Mouse (Mus musculus) heart, postnatal 10 days (tissue): ENCODE results near the gene Rere. TPM values are rescaled to one million over a fixed set of nuclear protein-coding genes. Genes with fewer than 3 reads are reported as not detected.
"Not testable (repeated sequence)": the region's sequence is repeated elsewhere in the genome, so short reads cannot be mapped to it uniquely, and the experiment has no call there.

Experiments
- DNase-seq, 2 experiments: peaks; one replicate each; pipeline ENCODE4 v3.0.0; 2021
- intact Hi-C: fragments of 180-260 bp; cut with DNase I; formaldehyde crosslinking; loops from one replicate; pipeline ENCODE4 v1.15.1; 2025
- total RNA-seq, 2 experiments: library from RNA; stranded (reverse); gene quantifications; 2 replicates each; pipeline ENCODE4 v1.2.3; 2021

Rere gene
- total RNA-seq, 2 experiments from 2014 or later, result 62.1 to 68.0 TPM

DNA sequence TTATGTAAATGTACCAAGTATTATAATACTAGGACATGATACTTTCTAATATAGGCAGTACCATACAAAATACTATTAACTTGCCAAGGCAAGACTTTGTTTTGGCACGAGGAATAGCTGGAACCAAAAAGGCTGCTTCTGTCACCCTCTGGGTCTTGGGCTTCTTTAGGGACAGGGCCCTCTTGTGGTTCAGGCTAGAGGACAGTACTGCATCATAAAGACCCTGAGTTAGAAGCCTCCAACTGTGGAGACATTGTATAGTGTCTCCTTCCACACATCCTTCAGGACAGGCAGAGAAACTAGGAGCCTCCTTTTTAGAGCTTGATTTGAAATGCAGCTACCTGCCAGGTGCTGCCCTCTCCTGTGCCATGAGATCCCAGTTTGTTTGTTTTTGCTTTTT, 174.3 kb downstream of the Rere start:
- intact Hi-C loops, result no loop called here
- no peak for DNase-seq

DNA sequence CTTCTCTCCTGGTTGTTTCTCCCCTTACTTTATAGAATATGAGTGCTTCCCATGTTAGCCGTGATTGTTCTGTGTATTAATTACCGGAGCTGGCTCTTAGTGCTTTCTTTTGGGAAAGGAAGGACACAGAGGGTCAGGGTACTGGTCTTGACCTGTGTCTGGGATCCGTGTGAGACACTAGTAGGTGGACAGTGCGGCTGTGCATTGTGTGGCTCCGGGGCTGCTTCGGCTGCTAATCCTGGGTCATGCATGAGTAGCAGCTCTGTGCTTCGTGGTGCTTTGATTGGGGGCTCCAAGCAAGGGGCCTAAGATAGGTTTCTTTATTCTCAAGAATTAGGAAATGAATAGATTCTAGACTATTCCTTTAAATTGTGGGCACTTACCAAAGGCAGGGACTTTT, 175.0 kb downstream of the Rere start:
- intact Hi-C loops, result no loop called here
- DNase-seq, result no peak

DNA sequence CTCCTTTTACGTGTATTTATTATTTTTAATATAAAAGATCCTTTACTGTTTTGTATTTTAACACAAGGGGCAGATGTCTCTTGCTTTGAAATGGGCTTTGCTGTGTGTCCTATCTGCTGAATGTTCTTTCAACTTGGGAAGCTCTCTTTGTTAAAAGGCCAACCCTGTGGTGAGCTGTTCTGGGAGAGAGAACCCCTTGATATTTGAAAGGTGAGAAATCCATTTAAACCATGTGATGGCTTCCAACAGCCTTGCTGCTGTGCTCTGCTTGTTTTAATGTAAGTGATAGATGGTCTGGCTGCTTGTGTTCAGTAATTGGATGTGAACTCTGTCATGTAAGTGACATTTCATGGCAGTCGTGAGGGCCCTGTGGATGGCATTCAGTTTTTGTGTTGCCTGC, 175.4 kb downstream of the Rere start:
- intact Hi-C loops, result no loop called here
- no peak for DNase-seq

DNA sequence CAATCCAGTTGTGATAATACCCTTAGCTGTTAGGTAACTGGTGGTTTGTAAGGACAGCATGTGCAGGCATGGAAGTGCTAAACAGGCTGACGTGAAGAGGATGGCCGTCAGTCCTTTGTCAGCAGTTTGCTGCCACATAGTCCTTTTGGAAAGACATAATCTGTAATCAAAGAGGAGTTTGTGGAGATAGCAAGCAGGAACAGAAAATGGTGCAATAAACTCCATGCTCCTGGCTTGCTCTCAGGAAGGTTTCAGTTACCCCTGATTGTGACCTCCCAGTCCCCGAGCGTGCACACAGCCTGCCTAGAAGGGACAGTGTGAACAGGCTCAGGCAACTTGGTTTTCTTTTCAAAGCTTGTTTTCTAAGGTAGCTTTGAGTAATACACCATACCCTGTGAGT, 175.9 kb downstream of the Rere start:
- intact Hi-C loops, result no loop called here
- DNase-seq, result no peak

DNA sequence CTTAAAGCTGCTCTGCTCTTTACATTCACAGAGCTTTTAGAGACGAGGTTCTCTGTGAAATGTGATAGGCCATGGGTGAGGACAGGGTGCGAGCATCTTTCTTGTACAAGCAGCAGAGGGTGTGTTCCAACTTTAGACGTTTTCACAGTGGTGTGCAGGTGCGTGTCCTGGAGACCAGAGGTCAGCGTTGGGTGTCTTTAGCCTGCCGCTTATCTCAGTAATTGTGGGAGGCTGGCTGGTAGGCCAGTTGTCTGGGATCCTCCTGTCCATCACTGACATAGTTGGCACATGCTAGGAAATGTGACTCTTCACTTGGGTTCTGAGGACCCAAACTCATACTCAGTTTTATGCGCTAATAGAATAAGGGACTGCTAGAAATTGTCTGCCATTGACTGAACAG, 176.3 kb downstream of the Rere start:
- intact Hi-C loops, result no loop called here
- no peak for DNase-seq

DNA sequence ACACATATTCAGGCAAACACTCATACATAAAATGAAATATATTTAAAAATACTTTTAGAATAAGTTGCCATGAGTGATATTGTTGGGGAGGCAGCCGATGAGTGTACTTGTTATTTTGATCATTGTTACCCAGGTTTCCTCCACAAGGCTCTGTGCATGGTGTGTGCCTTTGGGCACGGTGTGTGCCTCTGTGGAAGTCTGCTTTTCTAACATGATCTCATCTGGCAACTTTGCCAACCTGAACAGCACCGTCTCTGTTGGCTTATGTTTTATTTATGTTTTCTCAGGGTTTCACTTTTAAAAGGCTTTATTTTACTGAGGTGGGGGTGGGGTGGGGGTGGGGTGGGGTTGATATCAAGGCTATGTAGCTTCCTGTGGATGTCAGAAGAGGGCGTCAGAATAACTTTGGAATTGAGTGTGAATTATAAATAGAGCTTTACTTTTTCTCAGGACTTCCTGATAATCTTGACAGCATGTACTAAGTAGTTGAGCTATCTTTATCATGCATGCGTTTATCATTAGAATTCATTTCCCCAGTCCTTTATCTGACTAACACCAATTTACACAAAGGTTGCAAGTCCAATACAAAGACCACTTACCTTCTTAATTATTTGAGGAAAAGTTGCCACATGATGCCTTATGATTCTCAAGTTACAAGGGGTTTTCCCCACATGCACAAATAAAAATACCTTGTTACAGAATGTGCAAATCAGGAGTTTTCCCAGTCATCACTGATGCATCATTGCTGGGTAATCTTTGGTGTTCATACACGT, 177.8 kb downstream of the Rere start:
- no peak for DNase-seq
- intact Hi-C loops, result no loop called here

DNA sequence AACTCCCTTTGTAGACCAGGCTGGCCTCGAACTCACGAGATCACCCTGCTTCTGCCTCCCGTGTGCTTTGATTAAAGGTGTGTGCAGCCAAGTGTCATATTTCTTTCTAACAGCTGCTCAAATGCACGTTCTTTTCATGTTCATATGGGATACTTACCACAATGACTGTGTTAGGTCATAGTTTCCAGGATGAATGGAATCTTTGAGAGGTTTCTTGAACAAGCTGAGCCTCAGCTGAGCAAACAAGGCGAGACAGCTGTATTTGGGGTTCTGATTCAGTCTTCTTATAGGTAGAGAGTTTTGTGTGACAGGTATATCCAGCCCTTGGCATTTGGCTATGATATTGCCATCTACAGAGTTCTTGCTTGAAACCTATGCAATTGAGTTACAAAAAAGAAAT, 179.0 kb downstream of the Rere start:
- intact Hi-C loops, result no loop called here
- DNase-seq, result no peak

DNA sequence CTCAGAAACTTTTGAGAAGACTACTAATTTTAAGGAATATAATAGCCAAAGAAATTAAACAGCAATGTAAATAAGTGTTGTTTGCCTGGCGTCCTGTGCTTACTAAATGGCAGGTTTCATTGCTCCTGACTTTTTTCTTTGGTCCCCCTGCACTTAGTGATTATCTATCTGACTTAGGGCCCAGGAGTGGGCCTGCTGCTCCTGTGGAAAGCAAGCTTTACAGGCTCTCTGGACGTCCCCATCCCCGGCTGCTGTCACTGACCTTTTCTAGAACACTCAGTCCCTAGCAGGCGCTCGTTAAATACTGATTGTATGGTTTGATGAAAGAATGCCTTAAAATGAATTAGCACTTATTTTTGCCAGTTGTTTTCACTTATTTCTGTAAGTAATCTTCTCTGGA, 179.6 kb downstream of the Rere start:
- intact Hi-C loops, result no loop called here
- DNase-seq, result no peak

DNA sequence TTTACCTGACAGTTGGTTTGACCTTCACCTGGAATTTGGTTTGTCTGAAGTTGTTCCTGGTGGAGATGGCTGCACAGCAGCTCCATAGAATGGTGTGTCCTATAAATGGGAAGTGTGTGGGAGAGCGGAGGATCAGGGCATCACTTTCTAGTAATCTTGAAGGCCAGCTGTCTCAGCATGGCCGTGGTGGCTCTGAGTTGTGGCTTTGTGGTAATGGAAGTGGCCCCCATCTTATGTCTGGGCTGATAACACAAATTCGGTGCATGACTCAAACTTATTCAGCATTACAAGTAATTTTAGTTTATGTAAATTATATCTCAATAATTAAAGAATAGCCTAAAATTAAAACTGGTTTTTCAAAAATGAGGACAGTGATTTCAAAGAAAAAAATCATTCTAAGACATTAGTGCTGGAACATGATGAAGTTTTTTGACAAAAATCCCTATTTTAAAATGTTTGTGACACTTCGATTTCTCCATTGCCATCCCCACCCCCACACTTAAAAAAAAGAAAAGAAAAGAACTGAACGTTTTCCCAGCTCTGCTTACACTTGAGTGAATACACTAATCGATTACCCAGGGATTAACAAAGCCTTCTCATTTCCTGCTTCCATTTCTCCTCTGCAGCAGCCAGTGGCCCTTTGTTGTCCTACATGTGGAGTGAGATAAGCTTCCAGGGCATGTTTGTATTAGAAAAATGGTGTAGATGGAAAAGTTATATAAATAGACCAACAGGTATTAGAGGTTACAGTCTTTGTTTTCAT, 180.2 kb downstream of the Rere start:
- DNase-seq, result no peak
- intact Hi-C loops, result loop anchor here (1.0 to 2.0 kb wide), 2 partner anchors 15 to 204 kb away; no protein-coding TSS in a partner anchor

DNA sequence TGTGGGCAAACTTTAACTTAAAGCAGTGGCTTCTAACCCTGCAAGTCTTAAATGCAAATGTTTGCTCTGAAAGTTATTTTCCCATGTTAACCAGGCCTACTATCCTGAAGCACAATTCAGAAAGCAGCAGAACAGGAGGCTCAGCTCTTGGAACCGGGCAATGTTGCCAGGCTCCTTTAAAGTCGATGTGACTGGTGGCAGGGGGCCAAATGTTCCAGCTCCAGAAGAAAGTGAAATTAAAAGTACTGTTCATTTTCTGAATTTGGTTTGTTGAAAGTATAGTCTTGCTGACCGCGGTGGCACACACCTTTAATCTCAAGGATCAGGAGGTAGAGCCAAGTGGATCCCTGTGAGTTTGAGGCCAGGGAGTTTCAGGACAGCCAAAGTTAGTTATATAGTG, 180.9 kb downstream of the Rere start:
- intact Hi-C loops, result loop anchor here (1.0 to 2.0 kb wide), 2 partner anchors 16 to 205 kb away; no protein-coding TSS in a partner anchor
- peak; percentile 70 to 71 for DNase-seq

DNA sequence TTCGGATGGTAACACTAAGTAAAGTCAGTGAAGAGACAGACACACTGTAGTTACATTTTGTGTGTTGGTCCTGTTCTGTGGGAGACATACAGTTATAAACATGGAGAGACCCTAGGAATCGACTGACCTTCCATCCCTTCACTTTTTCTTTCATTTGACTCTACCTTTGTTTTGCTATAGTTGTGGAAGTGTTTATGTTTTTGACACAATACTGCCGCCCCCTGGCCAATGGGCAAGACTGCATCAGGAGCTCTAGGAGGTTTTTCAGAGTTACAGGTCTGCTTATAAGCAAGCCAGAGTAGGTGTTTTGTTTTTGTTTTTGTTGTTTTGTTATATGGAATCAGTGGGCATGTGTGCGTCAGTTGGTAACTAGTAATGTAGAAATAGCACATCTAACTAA, 184.3 kb downstream of the Rere start:
- intact Hi-C loops, result loop anchor here (1.0 kb wide), 1 partner anchor 118 kb away; no protein-coding TSS in a partner anchor
- peak; percentile 77 to 82 for DNase-seq

DNA sequence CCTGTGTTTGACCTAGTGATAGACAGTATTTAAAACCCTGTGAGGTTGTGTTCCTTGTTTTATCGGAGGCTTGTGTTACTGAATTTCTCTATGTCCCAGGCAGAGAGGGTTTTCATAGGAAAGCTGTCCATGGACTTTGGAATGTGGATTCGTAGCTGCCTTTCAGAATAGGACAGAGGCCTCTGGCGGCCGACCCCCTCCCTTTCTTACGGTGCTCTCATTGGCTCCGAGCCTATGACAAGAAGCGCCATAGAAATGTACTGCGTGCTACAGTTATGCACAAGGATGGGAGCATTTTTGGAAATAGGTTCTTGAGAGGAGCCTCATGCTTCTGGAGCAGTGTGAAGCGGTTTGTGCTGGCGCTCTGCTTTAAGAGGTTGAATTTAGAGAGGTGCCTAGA, 187.8 kb downstream of the Rere start:
- DNase-seq, result no peak
- intact Hi-C loops, result no loop called here

DNA sequence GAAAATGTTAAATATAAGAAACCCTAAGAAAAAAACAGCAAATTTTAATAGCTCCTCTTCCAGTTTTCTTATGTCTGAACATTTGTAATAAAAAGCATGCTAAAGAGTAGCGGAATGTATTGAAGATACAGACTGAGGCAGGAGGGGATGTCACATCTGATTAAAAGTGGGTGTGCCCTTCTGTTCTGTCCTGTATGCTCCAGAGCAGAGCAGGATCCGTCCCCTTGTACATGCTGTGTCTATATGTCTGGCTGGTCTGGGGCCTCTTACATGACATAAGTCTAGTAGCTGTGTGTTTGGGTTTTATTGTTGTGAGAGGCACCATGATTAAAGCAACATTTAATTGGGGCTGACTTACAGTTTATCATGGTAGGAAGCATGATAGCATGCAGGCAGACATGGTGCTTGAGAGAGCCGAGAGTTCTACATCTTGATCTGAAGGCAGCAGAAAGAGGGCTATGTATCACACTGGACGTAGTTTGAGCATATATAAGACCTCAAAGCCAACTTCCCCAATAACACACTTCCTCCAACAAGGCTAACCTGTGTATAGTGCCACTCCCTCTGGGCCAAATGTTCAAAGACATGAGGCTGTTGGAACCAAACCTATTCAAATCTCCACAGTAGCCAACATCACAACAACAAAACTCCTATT, 189.4 kb downstream of the Rere start:
- no peak for DNase-seq
- intact Hi-C loops, result no loop called here

DNA sequence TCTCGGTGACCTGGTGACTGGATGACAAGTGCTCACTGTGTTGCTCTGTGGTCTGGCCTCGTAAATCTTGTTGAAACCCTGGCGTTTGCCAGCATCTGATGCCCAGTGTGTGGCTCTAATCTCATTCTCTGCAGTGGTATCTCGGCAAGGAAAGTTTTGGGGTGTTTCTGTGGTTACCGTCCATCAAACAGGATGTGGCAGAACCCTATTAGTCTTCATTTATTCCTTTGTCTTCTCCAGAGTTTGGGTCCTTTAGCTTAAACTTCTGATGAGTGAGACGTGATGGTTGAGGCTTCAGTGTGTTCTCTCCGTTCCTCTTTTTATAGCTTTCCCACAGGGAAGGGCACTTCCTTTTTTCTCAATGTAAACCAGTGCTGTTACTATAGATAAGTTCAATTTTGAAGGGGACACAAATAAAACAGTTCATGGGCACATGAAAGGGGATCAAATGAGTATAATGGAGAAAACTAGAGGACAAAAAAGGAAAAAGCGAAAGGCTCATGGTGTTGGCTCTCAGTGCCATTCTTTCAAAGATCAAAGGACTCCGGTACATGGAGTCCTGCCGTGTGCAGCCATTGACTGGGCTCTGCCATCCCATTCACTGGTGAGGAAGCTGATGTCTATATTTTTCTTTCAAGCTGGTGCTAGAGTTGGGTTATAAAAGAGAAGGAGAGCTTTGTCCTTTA, 191.4 kb downstream of the Rere start:
- intact Hi-C loops, result no loop called here
- no peak for DNase-seq

DNA sequence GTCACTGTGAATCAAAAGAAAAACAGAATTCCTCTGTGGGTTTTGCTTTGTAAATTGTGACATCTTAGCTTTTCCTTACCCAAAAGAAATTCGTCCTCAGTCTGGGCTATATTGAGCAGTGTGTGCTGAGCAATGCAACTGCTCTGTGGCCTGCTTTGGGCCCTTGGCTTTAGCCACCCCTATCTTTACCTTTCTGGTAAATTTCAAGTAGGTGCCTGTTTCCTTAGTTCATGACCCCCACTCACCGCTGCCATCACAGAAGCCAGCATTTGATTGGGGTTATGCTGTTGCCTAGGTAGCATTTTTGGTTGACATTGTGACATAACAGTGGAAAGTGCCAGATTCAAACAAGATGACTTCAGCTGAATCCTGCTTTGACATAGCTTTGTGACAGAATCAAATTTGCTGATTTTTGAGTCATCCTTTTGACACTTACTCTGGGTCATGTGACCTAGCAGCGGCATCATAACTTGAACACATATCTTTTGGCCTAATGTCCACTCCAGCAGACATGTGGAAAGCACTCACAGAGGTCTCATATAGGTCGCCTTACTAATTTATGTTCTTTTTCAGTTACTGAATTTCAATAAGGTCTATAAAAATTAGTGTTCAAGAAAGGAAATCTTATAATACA, 192.1 kb downstream of the Rere start:
- intact Hi-C loops, result no loop called here
- no peak for DNase-seq

DNA sequence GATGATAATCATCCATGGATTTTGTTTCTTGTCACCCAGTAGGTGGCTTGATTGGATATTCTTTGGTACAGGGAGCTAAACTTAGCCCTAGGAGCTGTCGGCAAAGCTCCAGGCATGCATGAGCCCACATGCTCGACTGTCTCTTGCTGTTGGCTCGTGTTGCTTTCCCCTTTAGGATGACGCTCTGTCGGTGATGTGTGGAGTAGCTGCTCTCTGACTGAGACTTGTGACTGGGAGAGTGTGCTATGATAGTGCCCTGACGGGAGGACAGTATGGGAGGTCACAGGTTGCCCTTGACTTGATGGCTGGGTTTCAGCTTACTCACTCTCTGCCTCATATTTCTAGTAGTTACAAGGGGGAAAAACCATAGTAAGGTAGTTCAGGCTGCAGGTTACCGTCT, 192.6 kb downstream of the Rere start:
- intact Hi-C loops, result no loop called here

DNA sequence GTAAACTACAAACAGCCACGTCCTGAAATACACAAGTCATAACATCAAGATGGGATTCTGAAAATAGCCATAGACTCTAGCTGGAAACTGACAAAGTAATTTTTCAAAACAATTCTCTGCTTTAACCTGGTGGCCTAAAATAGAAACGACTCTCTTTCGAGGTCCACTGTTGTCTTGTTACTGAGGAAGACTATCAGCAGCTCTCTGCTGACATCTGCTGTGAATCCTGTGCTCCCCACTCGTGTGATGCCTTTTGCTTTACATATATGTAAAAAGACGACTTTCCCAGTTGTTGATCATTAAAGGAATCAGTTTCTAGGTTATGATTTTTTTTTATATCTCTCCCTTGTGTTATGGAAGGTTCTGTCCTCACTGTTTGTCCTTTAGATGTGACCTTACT, 194.8 kb downstream of the Rere start:
- DNase-seq, result no peak
- intact Hi-C loops, result no loop called here

More for the DNA sequence above, 192.6 kb downstream of the Rere start:
- peak; percentile 51 to 78 for DNase-seq

DNA sequence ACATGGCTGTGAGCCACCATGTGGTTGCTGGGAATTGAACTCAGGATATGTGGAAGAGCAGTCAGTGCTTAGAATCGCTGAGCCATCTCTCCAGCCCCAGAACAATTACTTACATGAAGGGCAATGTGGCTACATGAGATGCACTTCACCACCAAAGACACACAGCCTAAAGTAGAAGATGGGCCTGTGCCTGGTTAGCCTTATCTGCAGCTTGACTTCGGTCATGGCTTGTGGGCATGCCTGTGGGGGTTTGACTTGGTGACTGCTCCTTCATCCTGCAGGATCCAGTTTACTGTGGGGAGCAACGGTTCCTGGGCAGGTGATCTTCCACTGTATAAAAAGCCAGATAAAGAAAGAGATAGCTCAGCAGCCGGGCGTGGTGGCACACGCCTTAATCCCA, 196.6 kb downstream of the Rere start:
- intact Hi-C loops, result no loop called here

DNA sequence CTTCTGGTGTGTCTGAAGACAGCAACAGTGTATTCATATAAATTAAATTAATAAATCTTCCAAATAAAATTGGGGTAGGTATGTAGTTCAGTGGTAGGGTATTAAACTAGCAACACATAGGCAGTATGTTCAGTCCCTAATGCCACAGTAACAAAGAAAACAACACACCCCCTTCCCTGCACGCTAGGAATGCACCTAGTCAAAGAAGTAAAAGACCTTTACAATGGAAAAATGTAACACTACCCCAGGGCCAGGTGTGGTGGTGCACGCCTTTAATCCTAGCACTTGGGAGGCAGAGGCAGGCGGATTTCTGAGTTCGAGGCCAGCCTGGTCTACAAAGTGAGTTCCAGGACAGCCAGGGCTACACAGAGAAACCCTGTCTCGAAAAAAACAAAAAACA, 201.6 kb downstream of the Rere start:
- DNase-seq, intact Hi-C loops: not testable (repeated sequence)

More for the DNA sequence above, 196.6 kb downstream of the Rere start:
- DNase-seq, result no peak

DNA sequence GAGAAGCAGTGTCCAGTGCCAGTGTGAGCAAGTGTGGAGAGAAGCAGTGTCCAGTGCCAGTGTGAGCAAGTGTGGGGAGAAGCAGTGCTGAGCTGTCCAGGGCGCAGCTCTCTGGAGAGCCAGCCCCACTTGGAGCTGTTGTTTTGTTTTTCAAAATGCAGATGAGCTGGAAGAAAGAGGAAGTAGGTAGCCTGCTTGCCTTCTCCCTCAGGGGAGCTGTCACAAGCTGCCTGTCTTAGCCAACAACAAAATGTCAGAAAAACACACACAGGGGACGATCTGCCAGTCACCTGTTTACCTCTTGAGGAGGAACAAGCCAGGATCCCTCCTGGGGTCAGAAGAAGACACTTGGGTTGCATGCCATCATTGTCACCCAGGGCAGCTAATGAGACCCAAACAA, 204.7 kb downstream of the Rere start:
- peak in 1 of 2 experiments; percentile 24 for DNase-seq
- intact Hi-C loops, result no loop called here
